Mouse (Mus musculus): Measurements from ENCODE around the gene Hes2.

GRCm38 (mm10) chr4:152173956-152174355, 15.3 kb downstream of the Hes2 start:
- TF ChIP-seq CTCF (IDR thresholded peaks at IDR 0.05; ENCODE audit: low read depth), result no peak
- TF ChIP-seq EP300 (IDR thresholded peaks at IDR 0.05; ENCODE audit: low read depth), result no peak

Measured in liver, postnatal 0 days (tissue).